Mouse (Mus musculus) intestine, postnatal 0 days (tissue): ENCODE measurements around the gene Cope. TPM values are rescaled to one million over a fixed set of nuclear protein-coding genes. Genes with fewer than 3 reads are reported as not detected.
A peak's percentile ranks its signal among the peaks of the same experiment; 100 is the strongest.

ENCODE experiments used
- ATAC-seq: fragments of 200-750 bp; cut with Nextera tagmentation; 2 replicates; pipeline ENCODE4 v1.8.0; 2017; ENCODE audit warnings: mild to moderate bottlenecking, moderate TSS enrichment, moderate library complexity
- H3K27ac ChIP-seq: fragments of 300-500 bp; sonication (generic); 2 replicates; pipeline ENCODE4 v1.5.1; 2014; ENCODE audit warnings: mild to moderate bottlenecking, low read depth, low read length, moderate library complexity
- H3K27me3 ChIP-seq: fragments of 300-500 bp; sonication (generic); replicated peaks from 2 replicates; pipeline ENCODE4 v1.6.1; 2014; ENCODE audit warnings: low read length, mixed read lengths; ENCODE audit not compliant: control insufficient read depth, insufficient read depth
- H3K36me3 ChIP-seq: fragments of 300-500 bp; sonication (generic); 2 replicates; pipeline ENCODE4 v1.6.1; 2014; ENCODE audit warnings: mild to moderate bottlenecking, moderate library complexity; ENCODE audit not compliant: control insufficient read depth, insufficient read depth
- H3K4me1 ChIP-seq: fragments of 300-500 bp; sonication (generic); replicated peaks from 2 replicates; pipeline ENCODE4 v1.6.1; 2014; ENCODE audit warnings: antibody characterized with exemption, low read length, mixed read lengths; ENCODE audit not compliant: control insufficient read depth, insufficient read depth
- H3K4me2 ChIP-seq: fragments of 300-500 bp; sonication (generic); replicated peaks from 2 replicates; pipeline ENCODE4 v1.6.1; 2014; ENCODE audit warnings: low read depth, mild to moderate bottlenecking, moderate library complexity
- H3K4me3 ChIP-seq: fragments of 300-500 bp; sonication (generic); 2 replicates; pipeline ENCODE4 v1.5.1; 2014; ENCODE audit warnings: low read depth, low read length
- H3K9ac ChIP-seq: fragments of 300-500 bp; sonication (generic); 2 replicates; pipeline ENCODE4 v1.6.1; 2014; ENCODE audit warnings: mild to moderate bottlenecking, low read depth, low read length
- H3K9me3 ChIP-seq: fragments of 300-500 bp; sonication (generic); 2 replicates; pipeline ENCODE4 v1.6.1; 2016; ENCODE audit warnings: mixed run types; ENCODE audit not compliant: control insufficient read depth
- CTCF ChIP-seq: sonication (generic); IDR thresholded peaks from 2 replicates; pipeline ENCODE4 v1.5.1; 2016; ENCODE audit warnings: low read depth, mild to moderate bottlenecking, control low read depth, antibody characterized with exemption, moderate library complexity
- WGBS: fragments of 180-500 bp; shearing (Covaris S2); extraction: QIAGEN DNeasy Blood & Tissue Kit; methylation state at CpG from one replicate; pipeline ENCODE4 v1.1.7; 2014; 5-methylcytosine and 5-hydroxymethylcytosine counted together
- polyA plus RNA-seq: library from polyadenylated mRNA; unstranded; fragments of >200 nt; fragmentation: Nextera tagmentation; extraction: Ambion mirVana; gene quantifications from 2 replicates; pipeline ENCODE4 v1.2.1, GENCODE M21; 2015

Gene Cope
- polyA plus RNA-seq, 1 experiment from 2014 or later: 383 TPM

- WGBS: 55% methylated on average over 3 of the region's 3 CpGs
- no peak overlapping the region for H3K4me2 ChIP-seq
- H3K9me3 ChIP-seq: no peaks in the 10 kb centered on the region
- ATAC-seq: no peak
- no peak overlapping the region for H3K9ac ChIP-seq
- H3K4me1 ChIP-seq: no peaks in the 10 kb centered on the region
- H3K27me3 ChIP-seq: no peaks in the 10 kb centered on the region
- peaks cover 12% of the 10 kb centered on the region for H3K36me3 ChIP-seq
- no peak overlapping the region for H3K27ac ChIP-seq
- no peak for TF ChIP-seq CTCF
- no peak overlapping the region for H3K4me3 ChIP-seq
These were observed 21.3 kb upstream of the Cope start for GRCm38 (mm10) chr8:70281001-70281400.

- peak within 1 kb of the TSS; percentile 69 for H3K4me3 ChIP-seq
- 2% methylated on average over 35 of the region's 36 CpGs for WGBS
- H3K27me3 ChIP-seq: no peaks in the 10 kb centered on the region
- H3K27ac ChIP-seq: peak within 1 kb of the TSS; percentile 37
- peak; percentile 80 for ATAC-seq
- peak; percentile 88 for TF ChIP-seq CTCF
- peak within 1 kb of the TSS; percentile 83 for H3K9ac ChIP-seq
- no peaks in the 10 kb centered on the region for H3K4me1 ChIP-seq
- peaks cover 21% of the 10 kb centered on the region for H3K36me3 ChIP-seq
- H3K9me3 ChIP-seq: no peaks in the 10 kb centered on the region
- peak within 1 kb of the TSS; percentile 89 for H3K4me2 ChIP-seq
These were observed 19.6 kb upstream of the Cope start, which contains the start of gene Homer3 for GRCm38 (mm10) chr8:70282603-70283135. Gene Homer3, plus strand, starts transcription at chr8:70282827.

GRCm38 (mm10) chr8:70283136-70284077, 18.9 kb upstream of the Cope start:
- TF ChIP-seq CTCF: no peak
- peak overlapping the region; percentile 89 for H3K4me2 ChIP-seq
- H3K9ac ChIP-seq: peak overlapping the region; percentile 83
- H3K4me1 ChIP-seq: no peaks in the 10 kb centered on the region
- H3K27me3 ChIP-seq: no peaks in the 10 kb centered on the region
- no peaks in the 10 kb centered on the region for H3K9me3 ChIP-seq
- peak; percentile 35 for ATAC-seq
- WGBS: 2% methylated on average over 55 of the region's 55 CpGs
- peaks cover 24% of the 10 kb centered on the region for H3K36me3 ChIP-seq
- H3K27ac ChIP-seq: peak overlapping the region; percentile 37; the same call in 1 of the 2 replicates
- peak overlapping the region; percentile 69 for H3K4me3 ChIP-seq

GRCm38 (mm10) chr8:70284421-70284820, 17.9 kb upstream of the Cope start:
- no peak for ATAC-seq
- Histone ChIP-seq H3K27me3 (no peaks in the 10 kb centered on the region), H3K4me3 (no peak overlapping the region), H3K4me1 (no peaks in the 10 kb centered on the region), H3K9ac (no peak overlapping the region), H3K4me2 (no peak overlapping the region), H3K9me3 (no peaks in the 10 kb centered on the region), H3K36me3 (peaks cover 27% of the 10 kb centered on the region), H3K27ac (no peak overlapping the region)
- 85% methylated on average over 5 of the region's 5 CpGs for WGBS
- no peak for TF ChIP-seq CTCF

- TF ChIP-seq CTCF: no peak
- Histone ChIP-seq H3K4me1 (no peaks in the 10 kb centered on the region), H3K9me3 (no peaks in the 10 kb centered on the region), H3K27me3 (no peaks in the 10 kb centered on the region), H3K4me2 (no peak overlapping the region), H3K27ac (no peak overlapping the region), H3K9ac (no peak overlapping the region), H3K4me3 (no peak overlapping the region), H3K36me3 (peaks cover 32% of the 10 kb centered on the region)
- no peak for ATAC-seq
- WGBS: 94% methylated on average over 15 of the region's 15 CpGs
These were observed 17.0 kb upstream of the Cope start for GRCm38 (mm10) chr8:70285304-70285703.

GRCm38 (mm10) chr8:70286737-70287136, 15.6 kb upstream of the Cope start:
- ATAC-seq: no peak
- H3K9ac ChIP-seq: no peak overlapping the region
- H3K36me3 ChIP-seq: peaks cover 47% of the 10 kb centered on the region
- no peaks in the 10 kb centered on the region for H3K9me3 ChIP-seq
- no peak overlapping the region for H3K27ac ChIP-seq
- H3K4me2 ChIP-seq: no peak overlapping the region
- 94% methylated on average over 8 of the region's 8 CpGs for WGBS
- H3K4me3 ChIP-seq: no peak overlapping the region
- H3K4me1 ChIP-seq: no peaks in the 10 kb centered on the region
- H3K27me3 ChIP-seq: no peaks in the 10 kb centered on the region
- peak; percentile 54 for TF ChIP-seq CTCF
